Comparison of ENCODE assay signal across 19 mouse cellular contexts in genomic region chr5:118365196-118365595, GRCm38 (mm10).
DNase-seq lines count a peak whose midpoint lies in the region; ATAC-seq lines count a peak whose summit lies in the region.
"Had no signal": no experiment of that assay in that cellular context is flagged by ENCODE, and none has a peak within 500 bp of the region (broad histone marks: within the 10 kb centered on the region; RNA-seq: fewer than 3 reads in every experiment).

No protein-coding gene starts in this region.

- intact Hi-C loops in gastrocnemius, postnatal 36 days (cut with DNase I): loop anchor here (5.0 kb wide), 1 partner anchor 112 kb away; no protein-coding TSS in a partner anchor

- H3K9ac ChIP-seq in neural tube, embryonic 13.5 days: 0 out of 2 replicates have a peak overlapping the region, but pooled peaks have one; percentile 26
- H3K9ac ChIP-seq in forebrain, embryonic 12.5 days: no peak overlapping the region
- H3K9ac ChIP-seq: embryonic facial prominence, embryonic 15.5 days; heart, embryonic 12.5 days; hindbrain, embryonic 12.5 days had no signal

- no peaks in the 10 kb centered on the region for H3K36me3 ChIP-seq in neural tube, embryonic 13.5 days
- H3K36me3 ChIP-seq in forebrain, embryonic 12.5 days (replicated peaks): no peaks in the 10 kb centered on the region
- H3K36me3 ChIP-seq: embryonic facial prominence, embryonic 15.5 days; forebrain, embryonic 10.5 days; heart, embryonic 12.5 days; hindbrain, embryonic 12.5 days had no signal

- no peak overlapping the region for H3K4me2 ChIP-seq in neural tube, embryonic 13.5 days
- H3K4me2 ChIP-seq in forebrain, embryonic 12.5 days: no peak overlapping the region
- H3K4me2 ChIP-seq: embryonic facial prominence, embryonic 15.5 days; heart, embryonic 12.5 days; hindbrain, embryonic 12.5 days had no signal

- DNase-seq in adrenal gland, adult (ENCODE audit: inconsistent age in 2 of 2, low spot score in 1 of 2): peak; percentile 80 to 89
- DNase-seq in adrenal gland, postnatal 4 days (ENCODE audit: low spot score in 2 of 2): no peak
- DNase-seq in neural tube, embryonic 10.5 days (ENCODE audit: extremely low spot score, low spot score): no peak
- peak; percentile 82 for DNase-seq in adrenal gland, adult 2 months
- DNase-seq in adrenal gland, postnatal 25 days: peak; percentile 45
- DNase-seq in gastrocnemius, postnatal 36 days: no peak
- DNase-seq: cerebellum, adult 2 months; cerebellum, postnatal 10 days; gastrocnemius, postnatal 10 days; kidney, adult 11 months had no signal

- 0 out of 2 replicates have a peak overlapping the region, but pooled peaks have one; percentile 9 for H3K27ac ChIP-seq in neural tube, embryonic 13.5 days (replicated peaks)
- H3K27ac ChIP-seq in forebrain, embryonic 12.5 days: no peak overlapping the region
- H3K27ac ChIP-seq: embryonic facial prominence, embryonic 15.5 days; forebrain, embryonic 10.5 days; hindbrain, embryonic 12.5 days; hindbrain, postnatal 0 days had no signal

- peaks cover 13% of the 10 kb centered on the region for H3K4me1 ChIP-seq in neural tube, embryonic 13.5 days (replicated peaks)
- H3K4me1 ChIP-seq in forebrain, embryonic 12.5 days: no peaks in the 10 kb centered on the region

- no peak for ATAC-seq in neural tube, embryonic 13.5 days (ENCODE audit: low read depth)
- no peak for ATAC-seq in forebrain, embryonic 12.5 days (ENCODE audit: low FRiP score)
- ATAC-seq: forebrain, embryonic 16.5 days; hindbrain, postnatal 0 days had no signal

- H3K27me3 ChIP-seq in neural tube, embryonic 13.5 days: 0 out of 2 replicates have a peak, but pooled peaks cover 4% of the 10 kb centered on the region
- no peaks in the 10 kb centered on the region for H3K27me3 ChIP-seq in forebrain, embryonic 12.5 days
- H3K27me3 ChIP-seq: embryonic facial prominence, embryonic 15.5 days; heart, embryonic 12.5 days; hindbrain, embryonic 12.5 days had no signal

- 48% methylated on average over 7 of the region's 7 CpGs for WGBS in neural tube, embryonic 13.5 days
- 94% methylated on average over 7 of the region's 7 CpGs for WGBS in forebrain, embryonic 12.5 days

- no peak overlapping the region for H3K4me3 ChIP-seq in neural tube, embryonic 13.5 days
- H3K4me3 ChIP-seq in forebrain, embryonic 12.5 days (replicated peaks): no peak overlapping the region
- H3K4me3 ChIP-seq: embryonic facial prominence, embryonic 15.5 days; erythroblast, embryonic 14.5 days; forebrain, embryonic 10.5 days; heart, embryonic 12.5 days; hindbrain, embryonic 12.5 days had no signal

- no peaks in the 10 kb centered on the region for H3K9me3 ChIP-seq in neural tube, embryonic 13.5 days
- no peaks in the 10 kb centered on the region for H3K9me3 ChIP-seq in forebrain, embryonic 12.5 days
- H3K9me3 ChIP-seq: embryonic facial prominence, embryonic 15.5 days; forebrain, embryonic 10.5 days; hindbrain, embryonic 12.5 days had no signal

Comparison
In these comparisons a context has a peak if more than half of its experiments do, and no peak if none do; other contexts are left out.
1. DNase-seq: peak in adrenal gland, adult (2 of 2), adrenal gland, adult 2 months (single experiment) and adrenal gland, postnatal 25 days (single experiment); none in adrenal gland, postnatal 4 days (0 of 2), neural tube, embryonic 10.5 days (single experiment) and gastrocnemius, postnatal 36 days (0 of 2).